Comparison of ENCODE assay signal across 8 mouse cellular contexts in genomic region chr11:78967371-78967770, GRCm38 (mm10). TPM values are rescaled to one million over a fixed set of nuclear protein-coding genes. Genes with fewer than 3 reads are reported as not detected.
DNase-seq lines count a peak whose midpoint lies in the region; ATAC-seq and TF ChIP-seq lines count a peak whose summit lies in the region.

No protein-coding gene starts in this region.

- DNase-seq in gastrocnemius, adult 2 months: peak; percentile 66
- no peak for DNase-seq in gastrocnemius, postnatal 25 days
- DNase-seq in urinary bladder, postnatal 14 days (ENCODE audit: low spot score): peak; percentile 47
- no peak for DNase-seq in urinary bladder, adult 18-20 months (ENCODE audit: low spot score in 2 of 2)
- DNase-seq in lung, postnatal 10 days: peak; percentile 74
- DNase-seq in telencephalon, adult 2 months (ENCODE audit: low read depth, low spot score): peak; percentile 10

- 25% methylated on average over 4 of the region's 4 CpGs for WGBS in intestine, postnatal 0 days

- H3K4me3 ChIP-seq in gastrocnemius, adult 2 months: no peak overlapping the region
- H3K4me3 ChIP-seq in intestine, postnatal 0 days (ENCODE audit: low read depth, low read length): no peak overlapping the region

- peak; percentile 79 for TF ChIP-seq CTCF in gastrocnemius, adult 2 months (IDR thresholded peaks at IDR 0.05)
- TF ChIP-seq CTCF in intestine, postnatal 0 days (IDR thresholded peaks at IDR 0.05; ENCODE audit: low read depth): peak; percentile 85

- no peak overlapping the region for H3K9ac ChIP-seq in intestine, postnatal 0 days (ENCODE audit: low read depth, low read length)

- no peaks in the 10 kb centered on the region for H3K9me3 ChIP-seq in intestine, postnatal 0 days (ENCODE audit: control insufficient read depth)

- ATAC-seq in common myeloid progenitor, adult 5-6 weeks (replicated peaks; ENCODE audit: low read depth, poor library complexity, severe bottlenecking): peak; percentile 81
- 0 out of 2 replicates have a peak, but pooled peaks have one; percentile 14 for ATAC-seq in intestine, postnatal 0 days

- H3K4me2 ChIP-seq in intestine, postnatal 0 days (replicated peaks; ENCODE audit: low read depth): no peak overlapping the region

- intact Hi-C loops in gastrocnemius, adult 2 months (cut with DNase I): loop anchor here (1.0 to 5.0 kb wide), 3 partner anchors 45 to 330 kb away; partner anchors contain the start of gene Gm9964

- no peaks in the 10 kb centered on the region for H3K27me3 ChIP-seq in intestine, postnatal 0 days (replicated peaks; ENCODE audit: control insufficient read depth, insufficient read depth, low read length)

- H3K27ac ChIP-seq in gastrocnemius, adult 2 months: no peak overlapping the region
- no peak overlapping the region for H3K27ac ChIP-seq in intestine, postnatal 0 days (ENCODE audit: low read depth, low read length)

- H3K36me3 ChIP-seq in intestine, postnatal 0 days (ENCODE audit: control insufficient read depth, insufficient read depth): peaks cover 90% of the 10 kb centered on the region

- no peaks in the 10 kb centered on the region for H3K4me1 ChIP-seq in intestine, postnatal 0 days (replicated peaks; ENCODE audit: control insufficient read depth, insufficient read depth, low read length)

RNA-seq across cellular contexts. Expression of gene Lgals9, which starts 17.4 kb away (rescaled TPM):
- total RNA-seq in gastrocnemius, adult 2 months (2021): 10 to 100 TPM in 1 of 2 experiments, 1 to 10 TPM in 1; 6.6 to 10.1 TPM
- 1 to 10 TPM; 9.7 to 9.8 TPM for total RNA-seq in gastrocnemius, postnatal 25 days (2021)
- total RNA-seq in common myeloid progenitor, adult 5-6 weeks (2017): 146 and 172 TPM in 2 replicates
- 526 and 586 TPM in 2 replicates for polyA plus RNA-seq in intestine, postnatal 0 days (2015; fragmentation: Nextera tagmentation; extraction: Ambion mirVana)

RNA-seq across cellular contexts. Expression of gene Nos2, which starts 46.8 kb away (rescaled TPM):
- 1 to 10 TPM in 1 of 2 experiments, under 1 TPM in 1; 0.64 to 1.4 TPM for total RNA-seq in gastrocnemius, adult 2 months (2021)
- 1 to 10 TPM in 1 of 2 experiments, under 1 TPM in 1; 0.82 to 1.7 TPM for total RNA-seq in gastrocnemius, postnatal 25 days (2021)
- total RNA-seq in common myeloid progenitor, adult 5-6 weeks (2017): not detected in 2 replicates
- polyA plus RNA-seq in intestine, postnatal 0 days (2015; fragmentation: Nextera tagmentation; extraction: Ambion mirVana): 0.21 and 0.26 TPM in 2 replicates

Comparison
In these comparisons a context has a peak if more than half of its experiments do, and no peak if none do; other contexts are left out.
1. DNase-seq: peak in gastrocnemius, adult 2 months (single experiment), urinary bladder, postnatal 14 days (single experiment), lung, postnatal 10 days (single experiment) and telencephalon, adult 2 months (single experiment); none in gastrocnemius, postnatal 25 days (single experiment) and urinary bladder, adult 18-20 months (0 of 2).
2. RNA of gene Lgals9, which starts 17.4 kb away (total RNA-seq): 146 to 172 TPM in common myeloid progenitor, adult 5-6 weeks; 6.6 to 10.1 TPM in gastrocnemius, adult 2 months and 9.7 to 9.8 TPM in gastrocnemius, postnatal 25 days; every median in the first group is over 10 times any median in the second.